Mouse (Mus musculus): ENCODE measurements around the gene B3galt2.
"Not testable (repeated sequence)": the region's sequence is repeated elsewhere in the genome, so short reads cannot be mapped to it uniquely, and the experiment has no call there.

The B3galt2 gene

DNA sequence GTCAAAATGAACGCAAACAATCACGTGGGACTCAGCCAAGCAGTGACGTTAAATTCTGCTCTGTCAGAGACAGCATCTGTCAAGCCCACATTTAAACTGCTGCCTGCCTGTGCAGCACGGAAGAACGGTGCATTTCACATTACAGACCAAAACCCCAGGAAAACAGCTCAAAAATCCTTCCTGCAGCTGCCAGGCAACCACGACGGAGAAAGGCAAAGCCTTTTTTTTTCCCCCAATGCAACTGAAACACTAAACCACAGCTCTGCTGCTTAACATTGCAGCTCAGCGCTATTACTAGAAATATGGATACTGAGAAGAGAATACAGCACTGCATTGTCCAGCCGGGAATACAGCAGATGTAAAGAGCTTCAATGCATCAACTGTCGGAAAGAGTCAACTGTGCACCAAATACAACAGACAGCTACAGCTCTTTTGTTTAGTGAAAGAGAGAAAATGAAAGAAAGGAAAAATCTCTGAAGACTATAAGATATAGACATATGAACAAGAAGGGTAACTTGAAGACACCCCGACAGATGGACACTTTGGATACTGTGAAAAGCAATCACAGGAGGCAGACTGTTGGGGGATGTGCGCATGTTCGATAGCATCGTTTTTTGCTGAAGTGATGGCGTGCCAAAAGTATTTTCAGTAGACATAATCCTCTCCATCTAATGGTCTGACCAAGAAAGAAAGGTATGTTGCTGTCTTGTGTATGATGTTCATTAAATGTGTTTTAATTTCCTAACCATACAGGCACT lies at the start of gene B3galt2:
B3galt2 (plus strand) TSS at position 15 of the 758 bp plus-strand sequence.
- DNase-seq (ENCODE audit: low spot score in 2 of 2) = peak; percentile 42 to 53

DNA sequence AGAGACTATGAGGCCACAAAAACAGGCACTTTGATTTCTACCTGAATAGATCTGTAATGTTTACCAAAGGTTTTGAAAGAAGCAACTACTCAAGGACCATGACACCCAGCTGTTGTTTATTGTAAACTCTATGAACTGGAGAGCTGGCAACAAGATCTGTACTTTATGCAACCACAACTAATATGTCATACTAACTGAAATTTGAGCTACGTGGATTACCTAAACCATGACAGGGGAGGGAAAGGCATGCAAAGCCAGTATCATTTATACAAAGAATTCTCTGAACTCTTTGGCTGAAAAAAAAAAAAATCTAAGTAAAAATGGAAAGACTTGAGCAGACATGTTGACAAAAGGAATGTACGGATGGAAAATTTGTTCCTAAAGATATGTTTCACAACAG lies 43.6 kb upstream of the B3galt2 start:
- no peak for DNase-seq (ENCODE audit: low spot score in 2 of 2)

- no peak for DNase-seq (ENCODE audit: low spot score in 2 of 2)
Measured at GRCm38 (mm10) chr1:143608911-143609310, 31.6 kb upstream of the B3galt2 start.

GRCm38 (mm10) chr1:143612901-143613300 lies 27.6 kb upstream of the B3galt2 start:
- DNase-seq (ENCODE audit: low spot score in 2 of 2) = no peak

GRCm38 (mm10) chr1:143619760-143620159 lies 20.7 kb upstream of the B3galt2 start:
- no peak for DNase-seq (ENCODE audit: low spot score in 2 of 2)

DNA sequence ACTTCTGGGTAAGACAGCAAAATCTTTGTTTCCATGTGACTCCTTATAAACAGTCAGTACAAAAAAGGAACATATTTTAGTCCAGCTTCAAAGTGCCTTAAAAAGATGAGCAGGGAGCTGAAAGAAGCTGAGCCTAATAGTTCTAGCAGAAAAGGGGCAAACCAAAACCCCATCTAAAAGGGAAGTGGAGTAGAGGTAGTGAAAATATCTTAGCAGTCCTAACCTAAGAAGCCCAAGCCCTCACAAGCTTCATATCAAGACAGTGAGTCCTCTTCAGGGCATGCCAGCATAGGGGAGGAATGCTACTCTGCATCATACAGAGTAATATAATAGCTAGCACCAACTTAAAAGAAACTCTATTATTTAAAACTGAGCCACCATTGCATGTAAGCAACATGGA lies 18.5 kb upstream of the B3galt2 start:
- no peak for DNase-seq (ENCODE audit: low spot score in 2 of 2)

DNA sequence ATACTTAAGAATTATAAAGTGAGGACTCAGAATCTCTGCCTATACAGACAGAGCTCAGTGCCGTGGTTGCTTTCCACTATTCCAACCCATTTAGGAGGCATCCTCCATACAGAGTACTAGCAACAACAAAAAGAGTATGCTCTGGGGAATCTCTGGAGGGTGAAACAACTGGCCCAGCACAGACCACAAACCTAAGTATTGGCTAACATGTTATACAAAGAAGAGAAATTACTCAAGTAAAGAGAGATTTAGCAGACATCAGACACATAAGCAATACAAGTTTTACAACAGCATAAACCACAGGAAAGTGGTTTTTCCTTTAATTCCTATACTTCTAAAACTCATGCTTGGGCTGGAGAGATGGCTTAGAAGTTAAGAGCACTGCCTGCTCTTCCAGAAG lies 17.8 kb upstream of the B3galt2 start:
- DNase-seq (ENCODE audit: low spot score in 2 of 2) = no peak

DNA sequence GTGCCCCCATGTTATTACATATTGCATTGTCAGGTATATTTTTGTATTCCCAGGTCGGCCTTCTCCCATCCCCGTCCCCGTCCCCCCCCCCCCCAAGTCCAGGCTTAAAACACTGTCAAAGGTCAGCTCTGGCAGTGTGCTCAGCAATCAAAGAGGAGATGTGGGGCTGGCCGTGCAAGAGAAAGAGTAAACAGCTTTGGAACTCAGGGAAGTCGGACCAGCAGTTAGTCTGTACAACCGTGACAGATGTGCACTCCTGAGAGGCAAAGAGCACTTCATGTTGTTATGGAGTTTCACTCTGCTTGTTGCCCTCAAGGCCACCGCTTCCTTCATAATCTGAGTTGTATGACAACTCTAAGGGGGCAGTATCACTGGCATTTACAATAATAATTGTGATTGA lies 9.1 kb upstream of the B3galt2 start:
- no peak for DNase-seq (ENCODE audit: low spot score in 2 of 2)

DNA sequence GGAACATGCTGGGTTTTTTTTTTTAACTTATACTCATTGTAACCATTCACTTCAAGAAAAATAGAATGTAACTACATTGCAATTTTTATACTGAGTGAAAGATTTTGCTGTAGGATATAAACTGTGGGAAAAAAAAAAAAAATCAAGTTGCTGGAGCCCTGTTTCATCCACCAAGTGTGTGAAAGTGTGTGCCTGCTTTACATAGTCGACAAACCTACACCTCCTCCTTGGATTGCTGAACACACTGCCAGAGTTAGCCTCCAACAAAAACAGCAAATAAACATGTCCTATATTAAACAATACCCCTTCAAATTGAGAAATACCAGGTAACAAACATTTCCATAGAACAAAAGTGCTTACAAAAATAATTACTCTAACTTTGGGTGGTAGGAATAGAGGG lies 8.1 kb upstream of the B3galt2 start:
- no peak for DNase-seq (ENCODE audit: low spot score in 2 of 2)

DNA sequence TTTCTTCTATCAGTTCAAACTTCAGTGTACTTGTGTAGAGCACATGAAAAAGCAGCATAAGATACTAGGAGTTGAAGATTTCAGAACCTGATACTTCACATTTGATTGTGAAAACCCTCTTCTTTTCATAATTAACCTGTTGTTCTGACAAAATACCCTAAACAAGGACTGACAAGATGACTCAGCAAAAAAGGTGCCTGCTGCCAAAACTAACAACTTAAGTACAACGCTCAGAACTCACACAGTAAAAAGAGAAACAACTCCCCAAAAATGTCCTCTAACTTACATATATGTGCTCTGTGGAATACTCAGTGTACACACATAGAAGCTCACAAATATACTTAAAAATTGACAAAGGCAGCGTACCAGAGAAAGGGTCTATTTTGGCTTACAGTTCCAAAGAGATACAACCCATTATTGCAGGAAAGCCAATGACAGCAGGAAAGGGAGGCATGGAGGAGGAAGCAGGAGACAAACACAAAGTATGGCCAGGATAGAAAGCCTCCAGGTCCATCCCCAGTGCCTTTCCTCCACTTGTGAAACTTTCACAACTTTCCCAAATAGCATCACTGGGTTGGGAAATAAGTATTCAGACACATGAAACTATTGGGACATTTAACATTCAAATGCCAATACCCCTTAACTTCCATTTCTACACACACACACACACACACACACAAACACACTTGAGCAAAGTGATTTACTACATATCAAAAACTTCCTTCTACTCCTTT lies 7.4 kb upstream of the B3galt2 start:
- no peak for DNase-seq (ENCODE audit: low spot score in 2 of 2)

- DNase-seq (ENCODE audit: low spot score in 2 of 2) = no peak
Measured at GRCm38 (mm10) chr1:143644221-143644620, 3.8 kb downstream of the B3galt2 start.

- DNase-seq (ENCODE audit: low spot score in 2 of 2) = no peak
Measured at GRCm38 (mm10) chr1:143645386-143645785, 4.9 kb downstream of the B3galt2 start.

GRCm38 (mm10) chr1:143646219-143646618 lies 5.8 kb downstream of the B3galt2 start:
- DNase-seq (ENCODE audit: low spot score in 2 of 2) = no peak

GRCm38 (mm10) chr1:143650317-143650716 lies 9.9 kb downstream of the B3galt2 start:
- DNase-seq (ENCODE audit: low spot score in 2 of 2) = no peak

- DNase-seq (ENCODE audit: low spot score in 2 of 2) = no peak
Measured at GRCm38 (mm10) chr1:143653646-143654045, 13.2 kb downstream of the B3galt2 start.

DNA sequence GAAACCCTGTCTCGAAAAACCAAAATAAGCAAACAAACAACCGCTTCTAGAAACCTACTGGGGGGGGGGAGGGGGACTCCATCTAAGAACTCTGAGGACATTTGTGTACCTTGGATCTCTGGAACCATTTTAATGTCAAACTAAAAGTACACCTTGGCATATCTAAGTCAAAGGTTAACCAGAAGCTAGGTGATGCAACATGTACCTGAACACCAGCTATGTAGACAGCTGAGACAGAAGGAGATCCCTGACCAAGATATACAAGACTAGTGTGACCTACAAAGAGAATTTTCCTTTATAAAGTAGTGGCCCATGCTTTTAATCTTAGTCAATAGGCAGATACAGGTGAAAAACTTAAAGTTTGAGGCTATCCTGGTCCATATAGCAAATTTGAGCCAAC lies 22.7 kb downstream of the B3galt2 start:
- no peak for DNase-seq (ENCODE audit: low spot score in 2 of 2)

DNA sequence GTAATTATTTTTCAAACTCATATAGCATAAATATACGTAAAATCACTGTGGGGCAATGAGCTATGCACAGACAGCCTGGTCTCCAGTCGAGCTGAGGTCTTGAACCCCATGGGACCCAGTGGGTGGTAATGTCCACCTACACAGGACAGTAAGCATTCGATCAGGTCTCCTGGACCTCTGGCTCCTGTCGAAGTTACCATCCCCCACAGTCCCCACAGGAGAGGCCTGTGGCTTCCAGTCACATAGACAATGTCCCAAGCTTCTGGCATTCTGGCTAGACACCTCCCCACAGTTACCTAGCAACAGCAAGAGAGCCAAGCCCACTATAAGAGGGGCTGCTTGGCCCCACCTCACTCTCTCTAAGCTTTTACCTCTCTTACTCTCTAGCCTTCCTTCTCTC lies 24.3 kb downstream of the B3galt2 start:
- not testable (repeated sequence) for DNase-seq (ENCODE audit: low spot score in 2 of 2)

GRCm38 (mm10) chr1:143675734-143676361 lies 35.4 kb downstream of the B3galt2 start:
- no peak for DNase-seq (ENCODE audit: low spot score in 2 of 2)

DNA sequence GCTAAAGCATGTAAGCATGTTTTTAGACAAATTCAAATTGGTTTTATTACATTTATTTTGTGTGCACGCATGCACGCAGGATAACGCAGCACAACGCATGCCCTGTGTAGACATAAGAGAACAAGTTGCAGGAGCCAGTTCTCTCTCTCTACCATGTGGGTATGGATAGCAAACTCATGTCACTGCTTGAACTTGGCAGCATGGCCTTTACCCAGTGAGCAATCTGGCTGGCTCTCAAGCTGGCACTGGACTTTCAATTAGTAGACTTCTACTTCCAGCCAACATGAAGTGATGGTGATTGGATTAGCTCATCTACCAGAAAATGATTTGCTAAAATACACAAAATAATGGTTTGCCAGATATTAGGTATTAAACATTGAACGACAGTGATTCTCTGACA lies 40.6 kb downstream of the B3galt2 start:
- no peak for DNase-seq (ENCODE audit: low spot score in 2 of 2)

DNA sequence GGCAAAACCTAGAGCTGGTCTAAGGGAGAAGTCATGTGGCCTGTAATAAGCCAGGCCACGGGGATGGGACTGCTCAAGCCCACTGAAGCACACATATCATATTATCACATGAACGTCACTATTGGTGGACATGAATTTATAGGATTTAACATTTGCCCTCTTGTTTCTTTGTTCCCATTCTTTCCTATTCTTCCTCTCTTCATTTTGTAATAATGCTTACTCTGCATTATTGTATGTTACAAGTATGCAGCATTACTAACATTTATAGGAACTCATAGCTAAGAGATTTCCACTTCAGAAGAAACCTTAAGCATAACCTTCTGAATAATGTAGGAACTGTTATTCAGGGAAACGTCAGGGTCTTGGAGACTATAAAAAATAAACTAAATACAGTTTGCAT lies 44.4 kb downstream of the B3galt2 start:
- no peak for DNase-seq (ENCODE audit: low spot score in 2 of 2)

- no peak for DNase-seq (ENCODE audit: low spot score in 2 of 2)
Measured at GRCm38 (mm10) chr1:143701736-143702135, 61.3 kb downstream of the B3galt2 start.

DNA sequence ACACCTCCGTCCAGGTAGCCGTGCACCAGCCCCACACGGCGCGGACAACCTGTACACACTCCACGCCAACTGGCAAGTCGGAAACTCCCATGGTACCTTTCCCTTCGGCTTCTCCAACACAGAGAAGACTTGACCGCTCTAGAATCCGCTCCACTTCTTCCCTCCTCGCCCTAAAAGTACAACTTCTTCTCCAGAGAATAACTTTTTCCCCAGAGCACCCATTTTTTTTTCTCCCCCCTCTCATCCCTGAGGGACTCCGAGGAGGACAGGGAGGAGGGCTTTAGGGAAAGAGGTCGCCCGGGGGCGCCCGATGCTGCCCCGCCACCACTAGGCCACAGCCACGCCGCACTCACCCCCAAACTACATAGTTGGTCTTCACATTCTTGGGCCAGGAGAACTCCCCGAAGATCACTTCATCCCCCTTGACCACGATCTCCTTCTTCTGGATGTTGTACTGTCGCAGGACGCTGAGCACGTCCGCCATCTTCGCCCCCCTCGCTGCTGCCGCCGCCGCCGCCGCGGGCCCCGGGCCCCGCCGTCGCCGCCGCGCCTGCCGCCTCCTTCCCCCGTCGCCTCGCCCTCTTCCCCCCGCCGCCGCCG lies 61.8 kb downstream of the B3galt2 start:
- peak in 1 of 2 experiments; percentile 25 for DNase-seq (ENCODE audit: low spot score in 2 of 2)
